Comparison of ENCODE assay signal across 9 mouse cellular contexts in genomic region chr3:90525421-90525820, GRCm38 (mm10). TPM values are rescaled to one million over a fixed set of nuclear protein-coding genes. Genes with fewer than 3 reads are reported as not detected.
DNase-seq lines count a peak whose midpoint lies in the region; ATAC-seq lines count a peak whose summit lies in the region.
"Had no signal": no experiment of that assay in that cellular context is flagged by ENCODE, and none has a peak within 500 bp of the region (broad histone marks: within the 10 kb centered on the region; RNA-seq: fewer than 3 reads in every experiment).

No protein-coding gene starts in this region.

- peak; percentile 59 for ATAC-seq in neutrophil, adult 5-6 weeks (ENCODE audit: extremely low read depth, insufficient number of reproducible peaks, low FRiP score, poor library complexity, severe bottlenecking)

- DNase-seq in frontal cortex, adult 2 months (ENCODE audit: extremely low spot score in 1 of 2, low spot score in 1 of 2) = peak; percentile 52 to 76
- DNase-seq in frontal cortex, postnatal 25 days (ENCODE audit: low spot score in 2 of 2) = no peak
- DNase-seq in 3T3-L1 (ENCODE audit: low read depth, low spot score) (peak; percentile 94), MEL-GATA-1-ER (ENCODE audit: extremely low read depth, low read depth) (peak; percentile 67)
- DNase-seq in gastrocnemius, postnatal 25 days = peak; percentile 48
- DNase-seq in layer of hippocampus, adult 9-10 months (ENCODE audit: low spot score) = peak; percentile 53
- DNase-seq in yolk sac, embryonic 10.5 days (ENCODE audit: low spot score) = no peak

RNA-seq across cellular contexts. Expression of gene S100a14, which starts 1.2 kb away (rescaled TPM):
- polyA plus RNA-seq in frontal cortex, adult 2 months (2012; rRNA removed) = not detected in 2 replicates
- under 1 TPM; 0.29 to 0.67 TPM for total RNA-seq in gastrocnemius, postnatal 25 days (2021)
- 1.6 and 2.0 TPM in 2 replicates for total RNA-seq in neutrophil, adult 5-6 weeks (2017)
- polyA plus RNA-seq: macrophage had no signal

RNA-seq across cellular contexts. Expression of gene S100a13, which starts 11.2 kb away (rescaled TPM):
- polyA plus RNA-seq in frontal cortex, adult 2 months (2012; rRNA removed) = 62.0 and 66.7 TPM in 2 replicates
- total RNA-seq in gastrocnemius, postnatal 25 days (2021) = 10 to 100 TPM in 1 of 2 experiments, 1 to 10 TPM in 1; 9.5 to 16.8 TPM
- total RNA-seq in neutrophil, adult 5-6 weeks (2017) = 35.1 and 41.4 TPM in 2 replicates

RNA-seq across cellular contexts. Expression of gene S100a1, which starts 11.2 kb away (rescaled TPM):
- 307 and 323 TPM in 2 replicates for polyA plus RNA-seq in frontal cortex, adult 2 months (2012; rRNA removed)
- 100 to 1,000 TPM; 112 to 150 TPM for total RNA-seq in gastrocnemius, postnatal 25 days (2021)
- total RNA-seq in neutrophil, adult 5-6 weeks (2017) = 11.2 and 13.0 TPM in 2 replicates

RNA-seq across cellular contexts. Expression of gene S100a16, which starts 11.6 kb away (rescaled TPM):
- polyA plus RNA-seq in frontal cortex, adult 2 months (2012; rRNA removed) = 119 and 133 TPM in 2 replicates
- 10 to 100 TPM; 62.7 to 69.8 TPM for total RNA-seq in gastrocnemius, postnatal 25 days (2021)
- not detected in 2 replicates for total RNA-seq in neutrophil, adult 5-6 weeks (2017)
- polyA plus RNA-seq: macrophage had no signal

RNA-seq across cellular contexts. Expression of gene Chtop, which starts 16.1 kb away (rescaled TPM):
- polyA plus RNA-seq in frontal cortex, adult 2 months (2012; rRNA removed) = 136 and 140 TPM in 2 replicates
- 10 to 100 TPM; 86.0 to 86.1 TPM for total RNA-seq in gastrocnemius, postnatal 25 days (2021)
- 101 and 106 TPM in 2 replicates for total RNA-seq in neutrophil, adult 5-6 weeks (2017)

Comparison
In these comparisons a context has a peak if more than half of its experiments do, and no peak if none do; other contexts are left out.
1. DNase-seq: peak in frontal cortex, adult 2 months (2 of 2), 3T3-L1 (single experiment), MEL-GATA-1-ER (single experiment), gastrocnemius, postnatal 25 days (single experiment) and layer of hippocampus, adult 9-10 months (single experiment); none in frontal cortex, postnatal 25 days (0 of 2) and yolk sac, embryonic 10.5 days (single experiment).